Mouse (Mus musculus) lung, embryonic 14.5 days (tissue): ENCODE results near the gene Prdx2. TPM values are rescaled to one million over a fixed set of nuclear protein-coding genes. Genes with fewer than 3 reads are reported as not detected.

Experiments
- ATAC-seq: fragments of 200-750 bp; cut with Nextera tagmentation; 2 replicates; pipeline ENCODE4 v1.8.0; 2017; ENCODE audit warnings: mild to moderate bottlenecking, moderate TSS enrichment, moderate library complexity; ENCODE audit not compliant: insufficient read depth
- DNase-seq: peaks from one replicate; pipeline ENCODE4 v3.0.0-alpha.2; 2015
- H3K27ac ChIP-seq: fragments of 300-500 bp; sonication (generic); 2 replicates; pipeline ENCODE4 v1.5.1; 2014; ENCODE audit warnings: low read depth, mild to moderate bottlenecking, moderate library complexity
- H3K27me3 ChIP-seq: fragments of 300-500 bp; sonication (generic); 2 replicates; pipeline ENCODE4 v1.6.1; 2014; ENCODE audit warnings: low read length, control low read depth; ENCODE audit not compliant: insufficient read depth
- H3K36me3 ChIP-seq: fragments of 300-500 bp; sonication (generic); 2 replicates; pipeline ENCODE4 v1.6.1; 2014; ENCODE audit warnings: control low read depth; ENCODE audit not compliant: insufficient read depth
- H3K4me1 ChIP-seq: fragments of 300-500 bp; sonication (generic); 2 replicates; pipeline ENCODE4 v1.6.1; 2014; ENCODE audit warnings: antibody characterized with exemption, control low read depth; ENCODE audit not compliant: insufficient read depth
- H3K4me2 ChIP-seq: fragments of 300-500 bp; sonication (generic); 2 replicates; pipeline ENCODE4 v1.6.1; 2014; ENCODE audit warnings: mild to moderate bottlenecking
- H3K4me3 ChIP-seq: fragments of 300-500 bp; sonication (generic); 2 replicates; pipeline ENCODE4 v1.5.1; 2014; ENCODE audit warnings: low read depth, low read length
- H3K9ac ChIP-seq: fragments of 300-500 bp; sonication (generic); 2 replicates; pipeline ENCODE4 v1.6.1; 2014
- H3K9me3 ChIP-seq: fragments of 300-500 bp; sonication (generic); 2 replicates; pipeline ENCODE4 v1.6.1; 2016; ENCODE audit warnings: low read depth, low read length, control low read depth
- CTCF ChIP-seq: IDR thresholded peaks from 2 replicates; pipeline ENCODE4 v1.5.1; 2016; ENCODE audit warnings: antibody characterized with exemption, low read depth
- WGBS: fragments of 180-500 bp; shearing (Covaris S2); extraction: QIAGEN DNeasy Blood & Tissue Kit; methylation state at CpG from one replicate; pipeline ENCODE4 v1.1.7; 2014; 5-methylcytosine and 5-hydroxymethylcytosine counted together
- polyA plus RNA-seq: library from polyadenylated mRNA; unstranded; fragments of >200 nt; fragmentation: Nextera tagmentation; extraction: Ambion mirVana; gene quantifications from 2 replicates; pipeline ENCODE4 v1.2.1, GENCODE M21; 2014

Gene Prdx2
- polyA plus RNA-seq, 1 experiment from 2014 or later: 843 TPM

GRCm38 (mm10) chr8:84943699-84944098 is 25.7 kb upstream of the Prdx2 start:
- Histone ChIP-seq H3K27ac (no peak overlapping the region), H3K9ac (no peak overlapping the region), H3K9me3 (no peaks in the 10 kb centered on the region), H3K4me1 (no peaks in the 10 kb centered on the region), H3K27me3 (peaks cover 41% of the 10 kb centered on the region), H3K4me3 (no peak overlapping the region), H3K4me2 (no peak overlapping the region), H3K36me3 (no peaks in the 10 kb centered on the region)
- no peak for DNase-seq
- WGBS: 17% methylated on average over 4 of the region's 4 CpGs
- no peak for ATAC-seq
- TF ChIP-seq CTCF: no peak

DNA sequence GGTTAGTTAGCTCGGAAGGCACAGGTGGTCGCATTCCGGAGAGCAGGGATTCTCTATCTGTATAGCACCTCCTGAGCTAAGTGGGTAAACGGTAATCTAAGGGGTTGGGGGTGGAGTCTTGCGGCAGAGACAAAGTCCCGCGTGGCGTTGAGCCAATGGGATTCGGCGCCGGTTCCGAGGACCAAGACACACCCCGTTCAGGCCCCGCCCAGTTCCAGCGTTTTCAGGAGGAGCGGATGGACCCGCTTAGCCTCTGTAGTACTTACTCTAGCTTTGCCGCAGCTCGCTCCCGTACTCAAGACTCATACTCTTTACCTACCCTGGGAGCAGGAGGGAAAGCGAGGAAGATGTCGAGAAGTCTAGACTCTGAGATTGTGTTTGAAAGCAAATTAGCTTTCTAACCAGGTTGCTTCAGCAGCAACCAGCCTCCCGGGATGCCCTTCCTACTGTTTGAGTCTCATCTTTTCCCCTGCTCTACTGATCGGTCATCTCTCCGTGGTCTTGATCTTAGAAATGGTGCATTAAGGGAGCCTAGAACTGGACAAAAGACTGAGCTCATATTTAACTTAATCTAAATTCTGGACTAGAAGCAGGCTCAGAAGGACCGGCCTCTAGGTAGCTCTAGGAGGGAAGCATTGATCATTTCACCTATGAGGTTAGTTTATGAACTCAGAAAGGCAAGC is 24.8 kb upstream of the Prdx2 start:
- Histone ChIP-seq H3K36me3 (no peaks in the 10 kb centered on the region), H3K9me3 (no peaks in the 10 kb centered on the region), H3K9ac (no peak overlapping the region), H3K27me3 (peaks cover 41% of the 10 kb centered on the region), H3K4me2 (peak overlapping the region; percentile 23; the same call in 1 of the 2 replicates), H3K4me3 (peak overlapping the region; percentile 17; the same call in 1 of the 2 replicates), H3K27ac (no peak overlapping the region), H3K4me1 (no peaks in the 10 kb centered on the region)
- no peak for TF ChIP-seq CTCF
- WGBS: 2% methylated on average over 26 of the region's 26 CpGs
- peak; percentile 70 for DNase-seq
- ATAC-seq: peak; percentile 35; the same call in 1 of the 2 replicates

- H3K4me3 ChIP-seq: peak overlapping the region; percentile 41; the same call in 1 of the 2 replicates
- 3% methylated on average over 11 of the region's 11 CpGs for WGBS
- ATAC-seq (no peak), DNase-seq (peak; percentile 21)
- peaks cover 42% of the 10 kb centered on the region for H3K27me3 ChIP-seq
- H3K9me3 ChIP-seq: no peaks in the 10 kb centered on the region
- H3K27ac ChIP-seq: no peak overlapping the region
- H3K36me3 ChIP-seq: no peaks in the 10 kb centered on the region
- peak overlapping the region; percentile 73; the same call in 1 of the 2 replicates for H3K4me2 ChIP-seq
- no peak for TF ChIP-seq CTCF
- no peak overlapping the region for H3K9ac ChIP-seq
- H3K4me1 ChIP-seq: no peaks in the 10 kb centered on the region
Observed at GRCm38 (mm10) chr8:84945235-84945632, 24.2 kb upstream of the Prdx2 start.

DNA sequence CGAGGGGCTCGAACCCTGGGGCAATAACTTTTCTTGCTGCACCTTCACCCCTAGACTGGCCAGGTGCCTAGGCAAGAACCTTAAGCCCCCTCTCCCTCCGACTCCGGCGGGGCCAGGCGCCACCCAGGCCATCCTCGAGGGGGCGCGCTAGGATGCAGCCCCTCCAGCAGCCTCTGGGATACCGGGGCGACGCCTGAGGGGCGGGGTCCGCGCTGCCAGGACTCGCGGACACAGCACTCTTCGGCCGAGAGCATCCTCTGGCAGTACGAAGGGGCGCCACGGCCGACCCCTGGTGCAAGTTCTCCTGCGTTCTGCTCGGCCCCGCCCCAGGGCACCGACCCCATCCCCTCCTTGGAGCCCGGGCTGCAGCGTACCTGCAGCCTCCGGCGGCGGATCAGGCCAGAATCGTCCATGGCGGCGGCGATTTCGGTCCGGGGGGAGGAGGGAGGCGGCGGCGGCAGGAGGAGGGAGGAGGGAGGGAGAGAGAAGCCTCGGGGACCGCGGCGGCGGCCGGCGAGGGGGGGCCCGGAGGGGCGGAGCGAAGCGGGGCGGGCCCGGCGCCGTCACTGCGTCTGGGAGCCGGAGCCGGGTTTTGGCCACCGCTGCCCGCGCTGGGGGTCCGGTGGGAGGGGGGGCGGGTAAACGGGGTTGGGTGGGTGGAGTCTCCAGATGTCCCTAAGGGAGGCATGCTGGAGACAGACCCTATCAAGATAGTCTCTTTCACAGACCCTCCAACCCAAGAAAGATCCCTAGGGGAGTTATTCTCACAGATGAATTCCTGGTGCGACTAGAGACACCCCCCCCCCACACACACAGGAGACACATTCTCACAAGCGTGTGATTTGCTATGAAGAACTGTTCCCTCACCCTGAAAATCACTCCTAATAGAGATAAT is 23.5 kb upstream of the Prdx2 start:
- ATAC-seq (peak; percentile 35; the same call in 1 of the 2 replicates), DNase-seq (peak; percentile 21)
- no peaks in the 10 kb centered on the region for H3K4me1 ChIP-seq
- WGBS: under 1% methylated on average over 53 of the region's 67 CpGs
- no peaks in the 10 kb centered on the region for H3K9me3 ChIP-seq
- H3K27ac ChIP-seq: no peak overlapping the region
- peak overlapping the region; percentile 73 for H3K4me2 ChIP-seq
- no peaks in the 10 kb centered on the region for H3K36me3 ChIP-seq
- TF ChIP-seq CTCF: peak; percentile 36
- H3K9ac ChIP-seq: no peak overlapping the region; the same call in 1 of the 2 replicates
- H3K4me3 ChIP-seq: peak overlapping the region; percentile 41
- peaks cover 48% of the 10 kb centered on the region for H3K27me3 ChIP-seq

DNA sequence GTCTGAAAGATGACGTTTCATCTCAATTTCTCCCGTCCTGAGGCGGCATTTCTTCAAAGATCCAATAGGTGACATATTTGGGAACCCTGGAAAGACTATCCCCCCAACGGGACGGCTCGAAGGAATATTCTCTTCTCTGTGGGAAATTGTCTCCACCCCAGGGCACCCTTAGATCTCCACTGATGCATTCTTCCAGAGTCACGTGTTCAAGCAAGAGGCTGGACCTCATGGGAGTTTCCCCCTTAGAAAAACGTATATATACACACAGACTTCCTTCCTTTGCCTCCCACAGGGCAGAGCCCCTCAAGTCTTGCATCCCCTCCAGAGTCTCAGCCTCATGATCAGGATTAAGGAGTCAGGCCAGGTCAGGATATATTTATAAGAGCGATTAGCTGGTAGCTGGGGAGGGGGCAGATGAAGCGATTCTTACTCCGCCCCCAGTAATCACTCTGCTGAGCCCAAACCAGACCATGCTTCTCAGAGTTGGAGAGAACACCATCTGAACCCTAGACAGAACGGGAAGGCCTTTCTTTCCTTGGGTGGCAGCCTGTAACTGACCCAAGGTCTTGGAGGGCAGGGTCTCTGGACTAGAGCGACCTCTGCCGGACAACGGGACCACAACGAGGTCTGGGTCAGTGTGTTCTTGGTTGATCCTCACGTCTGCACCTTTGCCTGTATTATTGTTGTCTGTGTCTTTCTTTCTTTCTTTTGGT is 22.7 kb upstream of the Prdx2 start, which contains the start of gene Rtbdn:
Rtbdn (plus strand) TSS at position 464 of the 713 bp plus-strand sequence.
- H3K27ac ChIP-seq: no peak within 1 kb of the TSS
- peaks cover 50% of the 10 kb centered on the region for H3K27me3 ChIP-seq
- DNase-seq (no peak), ATAC-seq (peak; percentile 41; the same call in 1 of the 2 replicates)
- H3K36me3 ChIP-seq: no peaks in the 10 kb centered on the region
- TF ChIP-seq CTCF: peak; percentile 36; the same call in 1 of the 2 replicates
- no peaks in the 10 kb centered on the region for H3K9me3 ChIP-seq
- no peak within 1 kb of the TSS; the same call in 1 of the 2 replicates for H3K9ac ChIP-seq
- 8% methylated on average over 17 of the region's 17 CpGs for WGBS
- peak within 1 kb of the TSS; percentile 73 for H3K4me2 ChIP-seq
- H3K4me3 ChIP-seq: peak within 1 kb of the TSS; percentile 41
- H3K4me1 ChIP-seq: no peaks in the 10 kb centered on the region

DNA sequence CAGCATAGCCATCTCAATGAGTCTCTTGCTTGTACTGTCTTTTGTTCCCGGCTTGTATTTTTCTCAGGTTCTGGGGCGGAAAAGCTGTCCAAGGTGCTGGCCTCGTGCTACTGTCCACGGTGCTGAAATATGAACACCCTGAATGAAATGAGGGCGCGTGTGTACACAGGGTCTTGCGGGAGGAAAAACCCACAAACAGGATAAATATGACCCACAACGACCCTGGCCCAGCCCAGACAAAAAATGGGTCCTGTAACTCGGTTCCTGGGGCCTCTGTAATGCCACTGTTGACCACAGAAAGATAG is 22.2 kb upstream of the Prdx2 start:
- no peak overlapping the region for H3K4me3 ChIP-seq
- ATAC-seq: peak; percentile 12; the same call in 1 of the 2 replicates
- no peaks in the 10 kb centered on the region for H3K4me1 ChIP-seq
- H3K4me2 ChIP-seq: no peak overlapping the region
- 11% methylated on average over 9 of the region's 9 CpGs for WGBS
- no peak for TF ChIP-seq CTCF
- no peaks in the 10 kb centered on the region for H3K36me3 ChIP-seq
- no peaks in the 10 kb centered on the region for H3K9me3 ChIP-seq
- no peak overlapping the region for H3K9ac ChIP-seq
- H3K27me3 ChIP-seq: peaks cover 52% of the 10 kb centered on the region
- H3K27ac ChIP-seq: no peak overlapping the region
- DNase-seq: peak; percentile 86
